Mouse (Mus musculus) lung, postnatal 4 days (tissue): ENCODE data around the gene Fbxl3.

Source experiments
- DNase-seq, 2 experiments: peaks; one replicate each; pipeline ENCODE4 v3.0.0; 2021

Gene Fbxl3

DNA sequence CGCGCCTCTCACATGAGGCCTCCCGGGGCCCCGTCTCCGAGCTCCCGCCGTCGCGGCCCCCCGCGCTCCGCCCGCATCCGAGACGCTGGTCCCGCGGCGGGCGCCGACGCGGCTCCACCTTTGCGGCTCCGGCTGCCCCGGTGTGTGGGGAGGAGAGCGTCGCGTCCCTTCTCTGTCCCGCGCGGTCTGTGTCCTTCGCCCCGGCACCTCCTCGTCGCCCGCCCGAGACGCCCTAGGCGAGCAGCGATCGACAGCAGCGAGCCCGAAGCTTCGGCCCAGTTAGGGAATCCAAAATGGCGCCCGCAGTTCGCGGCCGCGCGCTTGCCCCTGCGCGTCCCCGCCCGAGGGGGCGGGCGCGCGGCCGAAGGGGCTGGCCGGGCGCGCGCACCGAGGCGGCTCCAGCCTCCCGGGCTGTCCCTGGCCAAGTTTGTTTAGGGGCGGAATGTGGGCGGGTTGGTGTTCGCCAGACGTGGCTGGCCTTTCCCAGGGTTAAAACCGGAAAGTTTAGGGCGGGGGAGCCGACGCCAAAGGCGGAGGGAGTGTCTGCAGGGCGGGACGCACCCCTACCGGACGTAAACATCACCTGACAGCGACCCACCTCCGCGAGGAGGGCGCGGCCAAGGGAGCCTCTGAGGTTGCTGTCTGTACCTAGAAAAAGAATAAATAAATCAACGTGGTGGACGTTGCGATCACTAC is at the start of gene Fbxl3:
Gene Fbxl3, minus strand, starts transcription at position 329 of the 696 bp plus-strand sequence.
- peak; percentile 93 to 97 for DNase-seq

DNA sequence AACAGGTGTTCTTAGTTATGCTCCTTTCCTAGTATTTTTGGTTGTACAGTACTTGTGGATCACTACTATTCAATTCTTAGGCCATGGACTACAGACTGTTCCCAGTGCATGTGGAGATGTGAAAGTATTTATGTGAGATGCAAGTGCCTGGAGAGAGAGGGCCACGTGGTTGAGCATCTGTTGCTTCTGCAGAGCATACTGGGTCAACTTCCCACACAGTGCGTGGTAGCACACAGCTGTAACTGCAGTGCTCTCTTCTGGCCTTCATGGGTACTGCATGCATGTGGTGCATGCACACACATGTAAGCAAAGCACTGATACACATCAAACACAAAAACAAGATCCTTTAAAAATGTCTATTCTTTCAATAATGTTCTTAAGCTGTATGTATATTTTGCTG is 32.6 kb upstream of the Fbxl3 start:
- peak in 1 of 2 experiments; percentile 43 for DNase-seq

DNA sequence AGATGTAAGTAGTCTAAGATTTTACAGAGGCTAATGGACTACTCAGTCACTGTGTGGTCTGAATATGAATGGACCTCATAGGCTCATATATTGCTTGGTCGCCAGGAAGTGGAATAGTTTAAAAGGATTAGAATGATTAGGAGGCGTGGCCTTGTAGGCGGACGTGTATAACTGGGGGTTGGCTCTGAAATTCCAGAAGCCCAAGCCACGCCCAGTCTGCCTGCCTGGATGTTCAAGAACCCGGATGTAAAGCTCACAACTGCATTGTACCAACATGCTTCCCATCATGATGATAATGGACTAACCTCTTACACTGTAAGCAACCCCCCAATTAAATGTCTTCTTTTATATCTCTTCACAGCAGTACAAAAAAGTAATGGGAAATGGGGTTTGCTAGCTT is 26.4 kb upstream of the Fbxl3 start:
- DNase-seq = no peak

DNA sequence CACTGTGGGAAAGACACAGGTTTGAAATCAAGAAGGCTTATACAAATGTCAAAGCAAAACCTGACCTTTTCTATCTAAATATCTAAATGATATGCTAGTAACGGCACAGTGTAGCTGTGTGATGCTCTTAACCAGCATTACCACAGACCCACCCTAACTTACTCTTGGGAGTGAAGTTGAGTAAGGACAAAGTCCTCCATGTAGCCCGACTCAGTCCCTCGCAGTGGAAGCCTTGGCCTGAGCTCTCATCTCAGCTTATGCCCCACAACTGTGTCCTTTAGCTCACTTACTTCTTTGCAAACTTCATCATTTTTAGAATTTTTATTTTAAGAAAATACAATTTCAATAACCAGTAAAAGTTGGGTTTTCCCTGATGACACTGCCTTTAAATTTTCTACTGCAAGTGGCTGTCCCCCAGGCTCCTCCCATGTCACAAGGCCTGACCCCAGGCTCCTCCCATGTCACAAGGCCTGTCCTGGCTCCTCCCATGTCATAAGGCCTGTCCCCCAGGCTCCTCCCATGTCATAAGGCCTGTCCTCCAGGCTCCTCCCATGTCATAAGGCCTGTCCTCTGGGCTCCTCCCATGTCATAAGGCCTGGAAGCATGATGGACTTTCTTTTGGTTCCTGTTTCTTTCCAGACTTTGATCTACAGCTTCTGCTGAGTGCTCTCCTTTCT is 15.8 kb upstream of the Fbxl3 start:
- no peak for DNase-seq

DNA sequence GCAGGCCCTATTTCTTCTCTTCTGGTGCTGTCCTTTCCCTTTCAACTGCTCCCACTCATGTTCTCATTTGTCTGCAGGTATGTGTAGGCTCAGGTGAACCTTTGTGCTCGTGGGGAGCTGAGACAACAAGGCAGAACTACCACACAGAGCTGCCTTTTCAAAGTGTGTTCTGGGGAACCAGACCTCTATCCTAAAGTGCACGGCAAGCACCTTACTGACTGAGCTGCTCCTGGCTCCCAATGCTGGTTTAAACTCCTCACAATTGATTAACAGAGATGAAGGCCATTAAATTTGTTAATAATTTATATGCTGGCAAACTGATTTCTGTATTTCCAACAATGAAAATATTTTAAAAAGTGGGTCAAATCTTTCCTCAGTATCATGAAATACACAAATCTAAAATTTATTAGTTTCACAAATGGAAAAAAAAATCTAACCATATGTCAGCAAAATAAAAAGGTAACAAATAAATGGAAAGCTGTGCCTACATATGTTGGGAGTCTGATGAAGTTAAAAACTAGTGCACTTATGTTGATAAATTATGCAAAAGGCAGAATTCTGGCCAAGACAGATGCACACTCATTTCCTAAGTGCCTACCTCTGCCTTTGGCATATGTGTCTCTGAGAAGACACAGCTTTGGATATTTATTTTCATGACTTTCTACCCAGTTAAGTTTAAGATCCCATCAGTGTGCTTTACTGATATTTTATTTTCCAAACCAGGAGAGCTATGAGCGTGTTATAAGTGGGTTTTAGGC is 13.4 kb upstream of the Fbxl3 start:
- no peak for DNase-seq

DNA sequence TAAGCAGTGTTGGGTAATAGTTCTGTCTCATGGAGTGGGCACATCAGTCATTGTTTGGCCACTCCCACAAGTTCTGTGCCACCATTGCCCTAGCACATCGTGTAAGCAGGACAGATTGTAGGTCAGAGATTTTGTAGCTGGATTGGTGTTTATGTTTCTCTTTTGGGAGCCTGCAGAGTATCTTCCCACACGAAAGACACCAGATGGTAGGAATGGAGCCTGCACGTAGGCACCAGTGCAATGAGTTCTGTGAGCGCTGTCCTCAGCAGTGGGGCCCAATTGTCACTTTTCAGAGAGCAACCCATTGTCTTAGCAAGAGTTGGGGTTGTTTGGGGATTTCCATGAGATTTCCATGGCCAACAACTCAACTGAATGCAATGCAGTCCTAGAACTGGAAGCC is 10.6 kb upstream of the Fbxl3 start:
- DNase-seq = no peak

DNA sequence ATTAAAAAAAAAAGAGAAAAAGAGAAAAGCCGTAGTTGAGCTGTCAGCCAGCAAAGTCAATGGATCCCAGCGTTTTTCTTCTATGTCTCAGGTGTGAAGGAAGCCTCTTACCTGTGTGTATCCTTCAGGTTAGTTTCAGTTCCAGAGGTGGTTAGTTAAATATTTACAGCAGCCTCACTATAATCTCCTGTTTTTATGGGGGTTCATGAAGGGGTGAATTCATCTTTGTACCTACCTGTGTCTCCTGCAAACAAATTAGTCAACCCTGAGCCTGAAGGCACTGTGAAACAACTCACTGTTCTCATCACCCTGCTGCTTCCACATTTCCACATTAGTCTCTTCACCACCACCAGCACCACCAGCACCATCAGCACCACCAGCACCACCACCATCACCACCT is 6.9 kb upstream of the Fbxl3 start:
- DNase-seq = no peak

DNA sequence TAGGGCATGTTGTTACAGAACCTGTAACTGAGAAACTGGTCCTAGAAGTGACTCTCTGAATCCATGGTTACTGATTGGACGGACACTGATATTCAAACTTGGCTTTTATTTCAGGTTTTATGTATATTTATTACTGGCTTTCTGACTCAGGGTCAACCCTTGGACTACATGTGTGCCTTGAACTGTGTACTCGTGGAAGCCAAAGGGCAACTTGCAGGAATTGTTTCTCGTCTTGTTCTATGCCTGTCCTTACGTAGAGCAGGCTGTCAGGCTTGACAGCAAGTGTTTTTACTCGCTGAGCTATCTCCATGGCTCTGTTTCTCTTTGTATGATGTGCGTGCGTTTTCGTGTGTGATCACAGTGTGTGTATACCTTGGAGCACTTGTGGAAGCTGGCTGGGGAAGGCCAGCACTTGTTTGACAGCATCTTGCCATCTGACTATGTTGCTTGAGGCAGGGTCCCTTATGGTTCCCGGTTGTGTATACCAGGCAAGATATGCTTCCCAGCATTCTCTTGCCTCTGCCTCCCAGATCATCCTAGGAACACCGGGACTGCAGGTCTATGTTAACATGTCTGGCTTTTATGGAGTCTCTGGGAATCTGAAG is 3.5 kb upstream of the Fbxl3 start:
- no peak for DNase-seq

DNA sequence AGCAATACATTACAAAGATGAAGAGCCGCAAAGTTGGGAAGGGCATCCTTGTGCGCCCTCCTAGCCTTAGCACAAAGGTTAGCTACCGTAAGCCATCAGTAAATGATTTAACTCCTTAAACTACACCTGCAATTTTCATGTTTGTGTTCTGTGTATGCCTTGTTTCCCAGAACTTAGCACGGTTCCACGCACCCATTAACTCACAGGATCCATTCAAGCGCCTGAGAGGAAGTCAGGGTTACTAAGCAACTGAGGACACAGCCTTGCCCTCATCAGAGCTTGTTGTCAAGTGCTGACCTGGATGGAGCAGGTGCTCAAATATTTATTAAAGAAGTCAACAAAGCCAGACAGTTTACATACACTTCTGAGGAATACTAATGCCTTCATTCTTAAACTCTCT is 2.9 kb upstream of the Fbxl3 start:
- no peak for DNase-seq

DNA sequence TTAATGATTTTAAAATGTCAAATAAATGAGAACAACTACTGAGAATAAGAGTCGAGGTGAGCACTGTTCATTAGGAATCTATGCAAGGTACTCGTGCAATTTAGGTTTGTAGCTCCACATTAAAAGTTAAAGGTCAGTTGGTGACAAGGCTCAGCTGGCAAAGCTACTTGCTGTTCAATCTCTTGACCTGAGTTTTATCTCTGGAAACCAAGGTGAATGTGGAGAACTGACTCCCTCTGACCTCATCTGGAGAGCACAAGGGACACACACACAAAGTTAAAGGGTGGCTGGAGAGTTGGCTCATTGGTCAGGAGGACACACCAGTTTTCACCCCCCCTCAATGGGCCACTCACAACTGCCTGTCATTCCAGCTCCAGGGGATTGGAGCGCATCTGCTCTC is 1.8 kb upstream of the Fbxl3 start:
- no peak for DNase-seq

DNA sequence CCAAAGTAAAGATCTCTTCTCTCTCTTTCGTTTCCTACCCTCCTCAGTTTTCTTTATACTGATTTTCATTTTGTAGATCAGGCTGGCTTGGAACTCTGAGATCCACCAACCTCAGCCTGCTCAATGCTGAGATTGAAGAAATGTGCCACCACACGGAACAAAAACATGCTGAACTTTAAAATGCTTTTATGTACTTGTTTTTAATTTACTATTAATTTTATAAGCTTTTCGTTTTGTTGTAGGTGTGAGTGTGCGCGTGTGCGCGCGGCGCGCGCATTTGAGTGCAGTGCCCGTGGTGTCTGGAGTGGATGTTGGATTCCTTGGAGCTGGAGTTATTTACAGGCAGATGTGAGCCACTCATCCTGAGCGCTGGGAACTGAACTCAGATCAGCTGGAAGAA is 930 bp upstream of the Fbxl3 start:
- DNase-seq = no peak

DNA sequence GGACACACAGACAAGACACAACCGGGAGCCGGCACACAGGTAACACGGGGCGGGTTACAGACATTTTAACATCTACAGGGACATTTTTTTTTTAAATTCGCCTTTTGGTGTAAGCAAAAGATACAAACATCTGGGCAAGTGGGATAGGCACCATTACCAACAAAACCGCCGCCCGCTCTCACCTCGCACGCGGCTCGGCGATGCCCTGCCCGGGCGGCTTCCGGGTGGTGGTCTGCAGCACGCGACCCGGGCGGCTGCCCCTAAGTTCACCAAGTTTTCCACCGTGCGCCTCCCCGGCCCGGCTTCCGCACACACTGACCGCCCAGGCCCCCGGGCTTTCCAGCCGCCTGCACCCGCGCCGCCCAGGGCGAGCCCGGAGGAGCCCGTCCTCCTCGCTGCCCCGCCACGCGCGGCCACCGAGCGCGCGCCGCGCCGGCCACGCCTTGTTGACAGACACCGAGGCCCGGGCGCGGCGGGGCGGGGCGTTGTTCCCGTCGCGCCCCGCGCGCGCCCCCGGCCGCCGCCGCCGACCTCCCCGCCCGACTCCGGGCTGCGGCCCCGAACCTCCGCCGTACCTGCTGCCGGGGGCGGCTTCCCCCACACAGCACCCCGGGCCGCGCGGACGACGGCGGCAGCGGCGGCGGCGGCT is 655 bp downstream of the Fbxl3 start:
- peak; percentile 89 to 95 for DNase-seq

DNA sequence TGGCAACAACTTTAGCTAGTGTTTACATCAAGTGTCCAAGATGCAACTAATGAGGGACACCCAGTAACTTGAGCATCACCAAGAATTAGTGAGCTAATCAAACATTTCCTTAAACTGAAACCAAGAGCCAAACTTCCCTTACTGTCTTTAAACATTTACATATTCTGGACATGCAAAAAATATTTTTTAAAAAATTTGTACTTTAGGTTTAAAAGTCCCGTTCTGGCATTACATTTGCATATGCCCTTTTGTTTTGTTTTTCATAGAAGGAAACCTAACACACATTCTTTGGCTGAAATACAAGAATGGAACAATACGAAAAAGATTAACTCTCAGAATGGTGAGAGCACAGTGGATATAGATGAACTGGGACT is 1.2 kb downstream of the Fbxl3 start:
- no peak for DNase-seq

DNA sequence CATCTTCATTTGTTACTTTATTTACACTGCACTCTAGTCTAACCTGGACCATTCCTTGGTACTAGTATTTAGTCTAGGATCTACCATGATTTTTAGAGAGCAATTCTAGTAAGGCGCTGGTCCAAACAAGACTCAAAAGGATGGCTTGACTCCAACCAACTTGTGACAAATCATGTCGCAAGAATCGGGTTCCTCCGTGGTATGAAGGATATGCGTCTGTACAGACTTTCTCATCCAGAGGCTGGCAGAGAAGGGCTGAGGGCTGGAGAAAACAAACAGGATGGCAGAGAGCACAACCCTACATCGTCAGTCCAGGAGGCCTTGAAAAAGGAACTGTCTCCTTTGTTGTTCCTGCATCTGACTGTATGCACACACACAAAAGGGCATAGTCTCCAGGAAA is 2.7 kb downstream of the Fbxl3 start:
- peak in 1 of 2 experiments; percentile 29 for DNase-seq

DNA sequence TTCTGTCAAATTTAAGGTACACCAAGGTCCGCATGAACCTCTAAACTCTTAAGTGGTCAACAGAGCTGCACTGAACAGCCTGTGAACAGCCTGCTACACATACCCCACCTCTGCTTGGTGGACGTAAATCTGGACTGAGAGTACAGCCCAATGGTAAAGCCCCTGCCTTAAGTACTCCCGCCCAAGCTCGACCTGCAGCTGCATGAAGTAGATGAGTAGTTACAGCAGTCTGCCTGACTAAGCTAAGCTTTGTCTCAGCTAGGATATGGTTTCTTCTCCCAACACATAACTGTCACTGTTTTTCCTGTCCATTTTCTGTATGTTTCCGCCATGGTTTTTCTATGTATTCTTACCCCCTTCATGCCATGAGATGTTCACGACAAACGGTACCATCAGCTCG is 3.5 kb downstream of the Fbxl3 start:
- no peak for DNase-seq

DNA sequence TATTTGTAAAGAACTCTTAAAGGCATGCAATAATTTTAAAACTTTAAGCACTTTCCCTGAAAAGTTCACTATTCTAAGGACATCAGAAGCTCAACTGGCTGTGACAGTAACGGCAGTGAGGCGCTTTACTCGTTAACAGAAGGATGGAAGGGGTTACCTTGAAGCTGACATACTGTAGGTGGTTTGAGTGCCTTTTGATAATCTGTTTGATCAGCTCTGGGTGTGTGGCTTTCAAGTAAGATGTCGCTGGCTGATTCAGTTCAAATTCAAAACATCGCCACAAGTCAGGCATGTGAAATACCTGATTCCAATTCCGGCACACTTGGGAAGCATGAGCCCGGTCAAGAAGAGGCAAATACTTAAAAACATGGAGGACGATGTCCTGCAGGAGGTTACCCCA is 4.3 kb downstream of the Fbxl3 start:
- no peak for DNase-seq

DNA sequence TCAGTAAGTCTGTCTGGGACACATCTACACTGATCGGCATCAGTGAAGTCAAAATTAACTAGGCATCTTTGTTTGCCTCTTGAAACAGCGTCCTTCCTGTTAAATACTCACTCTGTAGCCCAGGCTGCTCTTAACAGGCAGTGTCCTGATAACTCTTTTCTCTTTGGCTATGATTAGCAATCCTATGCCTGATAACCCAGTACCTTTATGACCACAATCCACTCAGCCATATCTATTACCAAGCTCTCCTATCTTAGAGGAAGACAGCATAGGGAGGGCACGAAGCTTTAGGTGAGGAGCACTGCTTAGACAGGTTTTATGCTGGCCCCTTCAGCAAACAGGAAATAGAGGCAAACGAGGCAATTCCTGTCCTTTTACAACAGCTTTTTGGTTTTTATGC is 5.7 kb downstream of the Fbxl3 start:
- DNase-seq = no peak

DNA sequence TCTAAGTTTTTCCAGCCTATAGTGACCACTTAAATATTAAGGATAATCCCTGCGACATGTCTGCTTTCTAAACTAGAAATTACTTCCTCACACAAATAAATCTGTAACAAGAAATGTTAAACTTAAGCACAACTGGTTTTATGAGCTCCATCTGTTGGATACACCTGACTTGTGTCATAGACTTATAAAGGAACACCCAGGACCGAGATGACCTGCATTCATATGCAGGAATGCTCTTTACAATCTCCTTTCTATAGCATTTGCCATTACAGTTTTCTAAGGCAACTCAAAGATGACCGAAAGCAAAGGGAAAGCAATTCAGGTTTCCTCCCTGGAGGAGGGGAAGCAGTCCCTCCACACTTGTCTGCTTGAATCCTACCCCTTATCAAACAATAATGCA is 6.1 kb downstream of the Fbxl3 start:
- no peak for DNase-seq

DNA sequence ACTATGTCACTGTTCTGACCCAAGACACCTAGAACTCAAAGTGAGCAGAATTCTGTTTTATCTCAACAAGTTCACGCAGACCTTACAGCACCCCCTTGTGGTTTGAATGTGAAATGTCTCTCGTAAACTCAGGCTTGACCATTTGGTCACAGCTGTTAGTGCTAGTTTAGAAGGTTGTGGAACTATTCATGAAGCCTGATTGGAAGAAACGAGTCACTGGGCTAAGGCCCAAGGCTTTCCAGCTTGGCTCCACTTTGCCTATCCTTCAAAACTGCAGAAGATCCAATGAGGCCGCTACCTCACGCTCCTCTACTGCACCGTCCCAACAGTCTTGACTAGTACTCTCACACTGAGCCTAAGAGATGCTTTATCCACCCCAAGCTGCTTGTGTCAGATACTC is 10.7 kb downstream of the Fbxl3 start:
- peak; percentile 61 to 67 for DNase-seq

DNA sequence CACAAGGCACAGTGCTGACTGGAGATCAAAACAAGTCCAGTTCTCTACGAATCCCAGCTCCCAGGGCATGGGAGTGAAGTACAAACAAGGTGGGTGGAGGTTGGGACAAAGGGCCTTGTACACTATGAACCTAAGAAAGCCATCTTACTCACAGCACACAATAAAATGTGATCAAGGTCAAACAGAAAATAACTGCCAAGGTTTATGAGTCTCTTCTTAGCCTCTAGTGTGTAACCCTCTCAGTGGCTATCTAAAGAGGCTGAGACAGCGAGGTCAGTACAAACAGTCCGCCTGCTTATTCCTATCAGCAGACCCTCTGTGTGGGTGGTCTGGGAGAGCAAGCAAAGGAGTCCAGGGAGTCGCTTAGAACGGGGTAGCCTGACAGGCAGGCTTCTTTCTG is 11.5 kb downstream of the Fbxl3 start:
- no peak for DNase-seq

DNA sequence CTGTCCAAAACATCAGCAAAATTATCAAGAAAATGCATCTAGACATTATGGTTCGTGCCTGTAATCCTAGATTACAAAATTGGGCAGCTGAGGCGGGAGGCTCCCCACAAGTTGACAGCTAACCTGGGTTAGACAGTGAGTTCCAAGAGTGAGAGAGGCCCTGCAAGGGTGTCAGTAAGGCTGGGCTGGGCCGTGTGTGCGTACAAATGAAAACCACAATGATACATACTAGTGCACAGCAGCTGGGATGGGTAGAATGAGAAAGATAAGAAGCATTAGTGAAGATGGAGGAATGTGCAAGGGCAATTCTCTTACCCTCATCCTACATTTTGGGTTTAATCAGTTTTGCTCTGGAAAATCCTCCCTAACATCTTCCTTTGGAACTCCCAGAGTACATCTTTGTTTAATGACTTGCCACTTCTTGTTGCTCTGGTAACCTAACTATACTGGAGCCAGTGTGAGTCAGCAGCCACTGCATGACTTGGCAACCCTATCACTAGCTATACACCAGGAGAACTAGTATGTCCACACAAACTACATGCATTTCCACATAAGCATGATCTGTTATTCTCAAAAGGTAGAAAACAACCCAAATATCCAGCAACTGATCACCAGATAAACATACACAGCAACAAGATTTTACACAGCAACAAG is 12.6 kb downstream of the Fbxl3 start:
- DNase-seq = no peak

DNA sequence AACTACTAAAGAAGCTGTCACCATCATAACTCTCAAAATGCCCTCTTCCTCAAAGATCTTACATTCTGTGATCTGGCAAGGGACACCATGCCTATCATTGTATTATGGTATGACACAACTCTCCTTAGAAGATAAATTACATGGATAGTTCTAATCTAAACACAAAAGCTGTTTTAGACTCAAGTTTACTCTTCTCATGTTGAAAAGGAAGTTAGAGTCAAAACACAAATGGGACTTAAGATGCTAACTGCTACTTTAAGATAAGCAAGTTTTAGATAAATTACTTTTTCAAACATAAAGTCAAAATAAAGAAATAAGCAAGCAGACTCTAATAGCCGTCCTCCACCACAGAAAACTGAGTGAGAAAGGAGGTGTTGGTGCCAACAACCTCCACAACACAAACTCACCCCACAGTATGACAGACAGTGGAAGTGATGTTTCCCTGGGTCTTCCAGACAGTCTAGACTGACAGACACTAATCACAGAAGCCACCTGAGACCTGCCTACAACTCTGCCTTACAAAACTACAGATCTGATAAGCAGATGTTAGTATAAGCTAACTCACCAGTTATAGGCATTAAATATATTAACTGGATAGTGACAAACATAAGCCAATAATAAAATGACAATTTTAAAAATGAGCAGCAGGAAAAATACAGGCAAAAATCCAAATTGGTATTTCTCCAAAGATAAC is 13.4 kb downstream of the Fbxl3 start:
- DNase-seq = no peak
